Mouse (Mus musculus) liver, embryonic 12.5 days (tissue): Measurements from ENCODE around the gene Fars2. TPM values are rescaled to one million over a fixed set of nuclear protein-coding genes. Genes with fewer than 3 reads are reported as not detected.
A peak's percentile ranks its signal among the peaks of the same experiment; 100 is the strongest.

Experiments used
- ATAC-seq: fragments of 200-750 bp; cut with Nextera tagmentation; 2 replicates; pipeline ENCODE4 v1.8.0; 2017; ENCODE audit warnings: moderate number of reproducible peaks, mild to moderate bottlenecking, moderate library complexity
- H3K27ac ChIP-seq: fragments of 300-500 bp; sonication (generic); 2 replicates; pipeline ENCODE4 v1.5.1; 2016; ENCODE audit warnings: mild to moderate bottlenecking
- H3K27me3 ChIP-seq: fragments of 300-500 bp; sonication (generic); replicated peaks from 2 replicates; pipeline ENCODE4 v1.6.1; 2016; ENCODE audit warnings: mild to moderate bottlenecking, moderate library complexity
- H3K36me3 ChIP-seq: fragments of 300-500 bp; sonication (generic); 2 replicates; pipeline ENCODE4 v1.6.1; 2016; ENCODE audit warnings: mild to moderate bottlenecking, moderate library complexity
- H3K4me1 ChIP-seq: fragments of 300-500 bp; sonication (generic); 2 replicates; pipeline ENCODE4 v1.6.1; 2016
- H3K4me2 ChIP-seq: fragments of 300-500 bp; sonication (generic); 2 replicates; pipeline ENCODE4 v1.6.1; 2016; ENCODE audit warnings: mild to moderate bottlenecking, moderate library complexity
- H3K4me3 ChIP-seq: fragments of 300-500 bp; sonication (generic); 2 replicates; pipeline ENCODE4 v1.5.1; 2016; ENCODE audit warnings: mild to moderate bottlenecking, moderate library complexity
- H3K9ac ChIP-seq: fragments of 300-500 bp; sonication (generic); 2 replicates; pipeline ENCODE4 v1.6.1; 2016; ENCODE audit warnings: mild to moderate bottlenecking, moderate library complexity
- H3K9me3 ChIP-seq: fragments of 300-500 bp; sonication (generic); replicated peaks from 2 replicates; pipeline ENCODE4 v1.6.1; 2016; ENCODE audit warnings: mild to moderate bottlenecking, moderate library complexity
- WGBS: fragments of 180-500 bp; shearing (Covaris S2); methylation state at CpG from one replicate; pipeline ENCODE4 v1.1.7; 2016; ENCODE audit not compliant: insufficient replicate concordance; 5-methylcytosine and 5-hydroxymethylcytosine counted together
- polyA plus RNA-seq: library from polyadenylated mRNA; unstranded; fragments of >200 nt; fragmentation: Nextera tagmentation; extraction: Ambion mirVana; gene quantifications from 2 replicates; pipeline ENCODE4 v1.2.1, GENCODE M21; 2016

Gene Fars2
- polyA plus RNA-seq, 1 experiment from 2014 or later = 31.0 TPM

DNA sequence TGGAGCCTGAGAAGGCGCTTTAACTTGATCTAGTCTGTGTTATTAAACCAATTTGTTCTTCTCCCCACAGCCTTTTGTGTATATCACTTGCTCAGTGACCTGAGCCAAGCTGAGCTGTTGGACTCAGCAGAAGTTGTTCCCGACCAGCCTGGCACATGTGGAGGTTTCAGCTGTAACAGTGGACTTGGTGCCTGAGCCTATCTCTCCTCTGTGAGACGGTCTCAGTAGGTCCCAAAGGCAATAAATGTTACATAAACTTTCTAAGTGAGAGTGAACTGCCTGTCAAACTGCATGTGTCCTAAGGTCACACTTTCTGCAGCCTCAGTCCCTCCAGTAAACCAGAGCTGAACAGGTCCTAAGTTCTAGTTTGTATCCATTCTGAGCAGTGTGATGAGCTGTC is 185.6 kb downstream of the Fars2 start:
- Histone ChIP-seq H3K27me3 (no peaks in the 10 kb centered on the region), H3K36me3 (no peaks in the 10 kb centered on the region), H3K4me2 (no peak overlapping the region), H3K9ac (no peak overlapping the region), H3K27ac (no peak overlapping the region), H3K9me3 (no peaks in the 10 kb centered on the region), H3K4me1 (no peaks in the 10 kb centered on the region), H3K4me3 (no peak overlapping the region)
- 66% methylated on average over 3 of the region's 3 CpGs for WGBS
- no peak for ATAC-seq

DNA sequence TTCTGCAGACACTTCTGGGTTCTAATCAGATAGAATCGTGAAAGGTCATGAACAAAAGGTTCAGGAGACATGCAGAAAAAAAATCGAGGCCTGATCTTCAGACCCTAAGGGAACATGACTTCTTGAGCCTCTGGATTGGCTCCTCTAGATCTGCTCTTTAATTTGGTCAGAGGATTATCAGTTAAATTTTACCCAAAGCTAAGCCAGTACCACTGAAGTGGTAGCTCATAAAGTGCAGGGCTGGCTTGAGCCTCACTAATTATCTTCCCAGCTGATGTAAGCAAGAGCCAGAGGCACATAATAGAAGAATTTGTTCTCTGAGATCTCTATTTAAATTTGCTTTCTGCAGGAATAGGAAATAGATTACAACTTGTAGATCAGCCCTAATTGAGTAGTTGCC is 188.1 kb downstream of the Fars2 start:
- H3K9me3 ChIP-seq = no peaks in the 10 kb centered on the region
- no peaks in the 10 kb centered on the region for H3K27me3 ChIP-seq
- no peak overlapping the region for H3K9ac ChIP-seq
- H3K4me3 ChIP-seq = no peak overlapping the region
- no peaks in the 10 kb centered on the region for H3K4me1 ChIP-seq
- 66% methylated on average over 2 of the region's 2 CpGs for WGBS
- no peaks in the 10 kb centered on the region for H3K36me3 ChIP-seq
- no peak for ATAC-seq
- no peak overlapping the region for H3K27ac ChIP-seq
- H3K4me2 ChIP-seq = no peak overlapping the region

- Histone ChIP-seq H3K4me2 (no peak overlapping the region), H3K27me3 (no peaks in the 10 kb centered on the region), H3K9me3 (no peaks in the 10 kb centered on the region), H3K27ac (no peak overlapping the region), H3K36me3 (no peaks in the 10 kb centered on the region), H3K4me3 (no peak overlapping the region), H3K9ac (no peak overlapping the region), H3K4me1 (no peaks in the 10 kb centered on the region)
- no peak for ATAC-seq
- 77% methylated on average over 4 of the region's 4 CpGs for WGBS
Measured at GRCm38 (mm10) chr13:36307386-36307785, 190.2 kb downstream of the Fars2 start.

- Histone ChIP-seq H3K4me3 (no peak overlapping the region), H3K4me1 (no peaks in the 10 kb centered on the region), H3K4me2 (no peak overlapping the region), H3K36me3 (no peaks in the 10 kb centered on the region), H3K27me3 (no peaks in the 10 kb centered on the region), H3K9ac (no peak overlapping the region), H3K27ac (no peak overlapping the region), H3K9me3 (no peaks in the 10 kb centered on the region)
- 86% methylated on average over 1 of the region's 1 CpGs for WGBS
- no peak for ATAC-seq
Measured at GRCm38 (mm10) chr13:36309160-36309559, 191.9 kb downstream of the Fars2 start.

DNA sequence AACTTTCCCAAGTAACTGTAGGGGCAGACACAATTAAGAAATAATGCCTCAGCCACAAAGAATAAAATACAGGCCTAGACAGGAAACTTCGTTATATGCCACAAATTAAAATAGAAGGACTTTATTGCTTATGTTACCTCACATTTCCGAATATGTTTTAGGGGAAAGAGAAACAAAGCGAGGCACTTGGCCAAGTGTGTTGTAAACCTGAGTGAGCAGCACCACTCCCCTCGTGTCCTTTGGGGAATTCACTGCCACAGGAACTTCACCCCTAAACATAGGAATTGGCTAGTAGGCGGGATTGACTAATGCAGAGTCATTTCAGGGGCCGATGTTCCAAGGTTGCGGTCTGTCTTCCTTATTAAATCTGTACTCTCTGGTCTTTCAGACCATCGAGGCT is 197.0 kb downstream of the Fars2 start:
- H3K4me1 ChIP-seq = no peaks in the 10 kb centered on the region
- no peak overlapping the region for H3K4me2 ChIP-seq
- ATAC-seq = no peak
- no peaks in the 10 kb centered on the region for H3K27me3 ChIP-seq
- H3K27ac ChIP-seq = no peak overlapping the region
- no peaks in the 10 kb centered on the region for H3K9me3 ChIP-seq
- no peak overlapping the region for H3K4me3 ChIP-seq
- no peak overlapping the region for H3K9ac ChIP-seq
- 72% methylated on average over 8 of the region's 8 CpGs for WGBS
- no peaks in the 10 kb centered on the region for H3K36me3 ChIP-seq

DNA sequence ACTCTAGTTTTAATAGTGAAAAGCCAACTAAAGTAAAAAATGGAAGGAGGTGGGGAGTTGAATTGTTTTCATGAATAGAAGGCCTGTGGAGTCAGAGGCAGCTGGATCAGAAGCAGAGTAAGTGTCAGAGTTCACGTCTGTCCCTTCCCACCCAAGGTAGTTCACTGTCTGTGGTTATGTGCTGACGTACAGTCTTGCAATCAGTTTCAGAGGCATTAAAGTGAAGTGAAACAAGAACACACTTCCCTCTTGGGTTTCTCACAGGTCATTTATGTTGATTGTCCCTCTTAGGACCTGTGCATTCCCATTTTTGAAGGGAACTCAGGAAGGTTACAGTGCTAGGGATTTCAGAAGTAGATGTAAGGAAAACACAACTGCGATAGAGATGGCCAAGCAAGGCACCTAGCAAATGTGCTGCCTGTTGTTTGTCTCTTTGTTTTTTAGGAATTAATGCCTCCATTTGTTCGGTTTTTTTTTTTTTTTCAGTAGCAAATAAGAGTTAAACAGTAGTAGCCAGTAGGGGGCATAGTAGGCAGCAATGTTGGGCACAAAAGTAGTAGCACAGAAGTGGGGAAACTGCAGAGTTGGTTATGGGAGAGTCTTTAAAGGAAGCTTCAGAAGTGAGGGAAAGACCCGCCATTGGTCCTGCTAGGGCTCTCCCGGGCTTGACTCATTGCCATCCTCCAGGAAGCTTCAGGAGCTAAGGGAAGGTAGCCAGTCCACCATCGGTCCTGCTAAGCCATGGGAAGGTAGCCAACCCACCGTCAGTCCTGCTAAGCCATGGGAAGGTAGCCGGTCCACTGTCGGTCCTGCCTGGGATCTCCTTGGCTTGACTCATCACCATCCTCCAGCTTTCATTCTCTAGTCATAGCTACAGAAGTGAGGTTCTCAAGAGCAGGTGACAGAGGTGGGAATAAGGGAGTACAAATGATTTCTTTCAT is 197.9 kb downstream of the Fars2 start:
- ATAC-seq = no peak
- no peaks in the 10 kb centered on the region for H3K4me1 ChIP-seq
- no peaks in the 10 kb centered on the region for H3K36me3 ChIP-seq
- no peak overlapping the region for H3K27ac ChIP-seq
- 75% methylated on average over 10 of the region's 10 CpGs for WGBS
- no peak overlapping the region for H3K4me2 ChIP-seq
- H3K9ac ChIP-seq = no peak overlapping the region
- no peaks in the 10 kb centered on the region for H3K27me3 ChIP-seq
- H3K9me3 ChIP-seq = no peaks in the 10 kb centered on the region
- no peak overlapping the region for H3K4me3 ChIP-seq

GRCm38 (mm10) chr13:36317824-36318223 is 200.6 kb downstream of the Fars2 start:
- Histone ChIP-seq H3K27ac (no peak overlapping the region), H3K36me3 (no peaks in the 10 kb centered on the region), H3K9me3 (no peaks in the 10 kb centered on the region), H3K4me2 (no peak overlapping the region), H3K9ac (no peak overlapping the region), H3K4me3 (no peak overlapping the region), H3K27me3 (no peaks in the 10 kb centered on the region), H3K4me1 (no peaks in the 10 kb centered on the region)
- 92% methylated on average over 3 of the region's 3 CpGs for WGBS
- no peak for ATAC-seq

DNA sequence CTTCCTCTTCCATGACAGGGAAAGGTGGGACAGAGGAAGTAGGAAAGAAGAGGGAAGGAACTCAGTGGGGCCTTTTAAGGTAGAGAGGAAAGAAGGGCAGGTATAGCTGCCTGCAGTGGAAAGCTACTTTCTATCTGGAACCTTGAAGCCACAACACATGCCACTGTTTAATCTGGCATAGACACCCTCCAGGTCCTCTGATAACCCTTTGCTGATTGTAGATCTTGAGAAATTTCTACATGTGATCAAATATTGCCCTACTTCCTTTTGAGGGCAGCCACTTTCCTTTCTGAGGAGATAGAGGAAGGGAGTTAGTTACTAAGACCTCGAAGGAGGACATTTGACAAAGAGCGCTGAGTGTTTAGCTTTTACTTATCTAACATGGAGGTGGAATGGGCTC is 207.4 kb downstream of the Fars2 start:
- no peak for ATAC-seq

GRCm38 (mm10) chr13:36326539-36326938 is 209.3 kb downstream of the Fars2 start:
- 70% methylated on average over 3 of the region's 3 CpGs for WGBS
- Histone ChIP-seq H3K4me3 (no peak overlapping the region), H3K4me1 (peaks cover 9% of the 10 kb centered on the region; the same call in 1 of the 2 replicates), H3K36me3 (no peaks in the 10 kb centered on the region), H3K27me3 (no peaks in the 10 kb centered on the region), H3K9ac (no peak overlapping the region), H3K27ac (no peak overlapping the region), H3K9me3 (no peaks in the 10 kb centered on the region), H3K4me2 (no peak overlapping the region)
- no peak for ATAC-seq

More for the DNA sequence above, 207.4 kb downstream of the Fars2 start:
- no peaks in the 10 kb centered on the region for H3K9me3 ChIP-seq
- H3K9ac ChIP-seq = no peak overlapping the region
- WGBS = 40% methylated on average over 2 of the region's 2 CpGs
- no peak overlapping the region for H3K27ac ChIP-seq
- no peak overlapping the region for H3K4me3 ChIP-seq
- H3K4me2 ChIP-seq = no peak overlapping the region
- no peaks in the 10 kb centered on the region for H3K36me3 ChIP-seq
- H3K4me1 ChIP-seq = peaks cover 6% of the 10 kb centered on the region; the same call in 1 of the 2 replicates
- H3K27me3 ChIP-seq = no peaks in the 10 kb centered on the region

- Histone ChIP-seq H3K27me3 (no peaks in the 10 kb centered on the region), H3K27ac (no peak overlapping the region), H3K4me2 (no peak overlapping the region), H3K36me3 (no peaks in the 10 kb centered on the region), H3K9ac (no peak overlapping the region), H3K4me1 (peaks cover 7% of the 10 kb centered on the region), H3K9me3 (no peaks in the 10 kb centered on the region), H3K4me3 (no peak overlapping the region)
- no peak for ATAC-seq
- 41% methylated on average over 2 of the region's 2 CpGs for WGBS
Measured at GRCm38 (mm10) chr13:36329871-36330270, 212.7 kb downstream of the Fars2 start.

GRCm38 (mm10) chr13:36330542-36330941 is 213.3 kb downstream of the Fars2 start:
- Histone ChIP-seq H3K36me3 (no peaks in the 10 kb centered on the region), H3K27me3 (no peaks in the 10 kb centered on the region), H3K9me3 (no peaks in the 10 kb centered on the region), H3K4me2 (no peak overlapping the region), H3K27ac (no peak overlapping the region), H3K4me1 (peaks cover 13% of the 10 kb centered on the region), H3K4me3 (no peak overlapping the region), H3K9ac (no peak overlapping the region)
- WGBS = 64% methylated on average over 3 of the region's 3 CpGs
- no peak for ATAC-seq

DNA sequence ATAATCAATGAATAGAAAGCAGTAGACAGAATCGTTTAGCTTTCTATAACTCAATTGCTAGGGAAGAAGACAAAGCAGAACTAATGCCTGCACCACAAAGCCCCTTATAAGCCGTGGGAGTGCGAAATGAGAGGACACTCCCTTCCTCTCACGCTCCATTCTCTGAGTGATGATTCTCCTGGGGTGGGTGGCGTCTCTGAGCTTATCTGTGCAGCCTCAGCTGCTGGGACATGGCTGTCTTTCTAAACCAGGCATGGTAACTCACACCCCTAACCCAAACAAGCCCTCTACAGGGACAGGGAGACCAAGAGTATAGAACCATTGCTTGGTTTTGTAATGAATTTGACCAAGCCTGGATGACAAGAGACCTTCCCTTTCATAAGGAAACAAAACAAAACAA is 217.5 kb downstream of the Fars2 start:
- H3K27me3 ChIP-seq = no peaks in the 10 kb centered on the region
- no peak overlapping the region for H3K9ac ChIP-seq
- no peaks in the 10 kb centered on the region for H3K9me3 ChIP-seq
- H3K36me3 ChIP-seq = no peaks in the 10 kb centered on the region
- no peak overlapping the region for H3K4me2 ChIP-seq
- no peak overlapping the region for H3K4me3 ChIP-seq
- peak; percentile 77 for ATAC-seq
- 24% methylated on average over 5 of the region's 5 CpGs for WGBS
- H3K27ac ChIP-seq = no peak overlapping the region
- peaks cover 12% of the 10 kb centered on the region for H3K4me1 ChIP-seq
